In genomic region chr13:115676836-115677235, GRCm38 (mm10) we compare ENCODE assay signal across 28 mouse cellular contexts.
DNase-seq lines count a peak whose midpoint lies in the region; ATAC-seq and TF ChIP-seq lines count a peak whose summit lies in the region.
"Had no signal": no experiment of that assay in that cellular context is flagged by ENCODE, and none has a peak within 500 bp of the region (broad histone marks: within the 10 kb centered on the region; RNA-seq: fewer than 3 reads in every experiment).

No protein-coding gene starts in this region.

- no peaks in the 10 kb centered on the region for H3K4me1 ChIP-seq in forebrain, embryonic 14.5 days (ENCODE audit: control insufficient read depth, insufficient read depth, low read length)
- H3K4me1 ChIP-seq in forebrain, postnatal 0 days (ENCODE audit: insufficient read depth), result no peaks in the 10 kb centered on the region
- H3K4me1 ChIP-seq in hindbrain, embryonic 16.5 days (ENCODE audit: control insufficient read depth, insufficient read depth, low read depth, low read length), result no peaks in the 10 kb centered on the region
- H3K4me1 ChIP-seq in hindbrain, embryonic 13.5 days (replicated peaks), result peaks cover 4% of the 10 kb centered on the region; the same call in 1 of the 2 replicates
- H3K4me1 ChIP-seq in neural tube, embryonic 12.5 days, result 0 out of 2 replicates have a peak, but pooled peaks cover 5% of the 10 kb centered on the region
- H3K4me1 ChIP-seq: embryonic facial prominence, embryonic 10.5 days; embryonic facial prominence, embryonic 13.5 days; heart, embryonic 10.5 days; heart, embryonic 13.5 days had no signal

- H3K4me2 ChIP-seq in forebrain, embryonic 14.5 days (ENCODE audit: low read length), result no peak overlapping the region
- H3K4me2 ChIP-seq in forebrain, postnatal 0 days (ENCODE audit: low read depth), result no peak overlapping the region
- H3K4me2 ChIP-seq in hindbrain, embryonic 16.5 days (ENCODE audit: low read length), result no peak overlapping the region
- no peak overlapping the region for H3K4me2 ChIP-seq in hindbrain, embryonic 13.5 days
- H3K4me2 ChIP-seq in neural tube, embryonic 12.5 days (replicated peaks), result no peak overlapping the region
- H3K4me2 ChIP-seq: embryonic facial prominence, embryonic 13.5 days; heart, embryonic 13.5 days had no signal

- peak; percentile 36 for DNase-seq in forebrain, embryonic 14.5 days (ENCODE audit: low spot score)
- DNase-seq in forebrain, postnatal 0 days, result no peak
- DNase-seq in neural tube, embryonic 10.5 days (ENCODE audit: extremely low spot score, low spot score), result no peak
- DNase-seq in retina, postnatal 1 day, result peak; percentile 45
- no peak for DNase-seq in frontal cortex, postnatal 36 days (ENCODE audit: low spot score in 2 of 2)
- DNase-seq: adrenal gland, adult 2 months; adrenal gland, postnatal 14 days; cerebellum, adult 11-12 months; cerebellum, adult 8-10 months; cerebellum, postnatal 10 days; cerebellum, postnatal 36 days; embryo, embryonic 11 days; gastrocnemius, postnatal 10 days; gastrocnemius, postnatal 36 days; heart, adult 2 months; heart, postnatal 14 days; heart, postnatal 4 days had no signal

- ATAC-seq in forebrain, embryonic 14.5 days, result no peak
- no peak for ATAC-seq in forebrain, postnatal 0 days
- ATAC-seq in hindbrain, embryonic 16.5 days, result 0 out of 2 replicates have a peak, but pooled peaks have one; percentile 27
- no peak for ATAC-seq in hindbrain, embryonic 13.5 days (ENCODE audit: low FRiP score)
- peak; percentile 31; the same call in 1 of the 2 replicates for ATAC-seq in neural tube, embryonic 12.5 days (ENCODE audit: low FRiP score, low read depth)
- ATAC-seq: CD4-positive, CD25-positive, alpha-beta regulatory T cell, adult 4 months; hindbrain, postnatal 0 days; intestine, postnatal 0 days had no signal

- WGBS in forebrain, embryonic 14.5 days, result 16% methylated on average over 5 of the region's 5 CpGs
- 20% methylated on average over 5 of the region's 5 CpGs for WGBS in forebrain, postnatal 0 days
- WGBS in hindbrain, embryonic 16.5 days, result 27% methylated on average over 5 of the region's 5 CpGs
- WGBS in hindbrain, embryonic 13.5 days, result 30% methylated on average over 5 of the region's 5 CpGs
- WGBS in neural tube, embryonic 12.5 days, result 22% methylated on average over 5 of the region's 5 CpGs

- no peaks in the 10 kb centered on the region for H3K36me3 ChIP-seq in forebrain, embryonic 14.5 days (ENCODE audit: control insufficient read depth, insufficient read depth, low read length)
- no peaks in the 10 kb centered on the region for H3K36me3 ChIP-seq in forebrain, postnatal 0 days (ENCODE audit: insufficient read depth)
- no peaks in the 10 kb centered on the region for H3K36me3 ChIP-seq in hindbrain, embryonic 16.5 days (ENCODE audit: control insufficient read depth, insufficient read depth, low read length)
- no peaks in the 10 kb centered on the region for H3K36me3 ChIP-seq in hindbrain, embryonic 13.5 days
- no peaks in the 10 kb centered on the region for H3K36me3 ChIP-seq in neural tube, embryonic 12.5 days
- H3K36me3 ChIP-seq: embryonic facial prominence, embryonic 10.5 days; embryonic facial prominence, embryonic 13.5 days; heart, embryonic 10.5 days; heart, embryonic 13.5 days had no signal

- H3K4me3 ChIP-seq in forebrain, embryonic 14.5 days (ENCODE audit: low read depth, low read length), result no peak overlapping the region
- no peak overlapping the region for H3K4me3 ChIP-seq in forebrain, postnatal 0 days (ENCODE audit: low read depth, low read length)
- no peak overlapping the region for H3K4me3 ChIP-seq in hindbrain, embryonic 16.5 days (ENCODE audit: low read length)
- no peak overlapping the region for H3K4me3 ChIP-seq in hindbrain, embryonic 13.5 days
- no peak overlapping the region for H3K4me3 ChIP-seq in neural tube, embryonic 12.5 days
- H3K4me3 ChIP-seq: embryonic facial prominence, embryonic 10.5 days; embryonic facial prominence, embryonic 13.5 days; erythroblast, embryonic 14.5 days; heart, adult 2 months; heart, embryonic 10.5 days; heart, embryonic 13.5 days had no signal

- no peak for TF ChIP-seq CTCF in forebrain, postnatal 0 days (IDR thresholded peaks at IDR 0.05; ENCODE audit: low read depth)

- H3K9me3 ChIP-seq in forebrain, embryonic 14.5 days (replicated peaks; ENCODE audit: control insufficient read depth, low read length), result no peaks in the 10 kb centered on the region
- H3K9me3 ChIP-seq in forebrain, postnatal 0 days (ENCODE audit: low read length), result no peaks in the 10 kb centered on the region
- H3K9me3 ChIP-seq in hindbrain, embryonic 16.5 days (ENCODE audit: control insufficient read depth, low read length), result no peaks in the 10 kb centered on the region
- no peaks in the 10 kb centered on the region for H3K9me3 ChIP-seq in hindbrain, embryonic 13.5 days
- H3K9me3 ChIP-seq in neural tube, embryonic 12.5 days, result no peaks in the 10 kb centered on the region
- H3K9me3 ChIP-seq: embryonic facial prominence, embryonic 10.5 days; embryonic facial prominence, embryonic 13.5 days; heart, embryonic 10.5 days; heart, embryonic 13.5 days had no signal

- no peak overlapping the region for H3K27ac ChIP-seq in forebrain, embryonic 14.5 days (ENCODE audit: low read depth, low read length)
- no peak overlapping the region for H3K27ac ChIP-seq in forebrain, postnatal 0 days (ENCODE audit: low read depth, low read length)
- no peak overlapping the region for H3K27ac ChIP-seq in hindbrain, embryonic 16.5 days (ENCODE audit: low read depth, low read length)
- no peak overlapping the region for H3K27ac ChIP-seq in hindbrain, embryonic 13.5 days
- H3K27ac ChIP-seq in neural tube, embryonic 12.5 days, result no peak overlapping the region
- H3K27ac ChIP-seq: embryonic facial prominence, embryonic 10.5 days; embryonic facial prominence, embryonic 13.5 days; heart, adult 2 months; heart, embryonic 10.5 days; heart, embryonic 13.5 days; hindbrain, postnatal 0 days had no signal

- H3K27me3 ChIP-seq in forebrain, embryonic 14.5 days (replicated peaks; ENCODE audit: control insufficient read depth, insufficient read depth, low read length), result peaks cover 4% of the 10 kb centered on the region; the same call in 1 of the 2 replicates
- no peaks in the 10 kb centered on the region; the same call in 1 of the 2 replicates for H3K27me3 ChIP-seq in forebrain, postnatal 0 days (ENCODE audit: insufficient read depth, low read length)
- peaks cover 20% of the 10 kb centered on the region for H3K27me3 ChIP-seq in hindbrain, embryonic 16.5 days (replicated peaks; ENCODE audit: control insufficient read depth, insufficient read depth, low read length)
- peaks cover 60% of the 10 kb centered on the region for H3K27me3 ChIP-seq in hindbrain, embryonic 13.5 days
- peaks cover 19% of the 10 kb centered on the region for H3K27me3 ChIP-seq in neural tube, embryonic 12.5 days (replicated peaks)
- H3K27me3 ChIP-seq: embryonic facial prominence, embryonic 13.5 days; heart, embryonic 13.5 days had no signal

- H3K9ac ChIP-seq in forebrain, embryonic 14.5 days (ENCODE audit: low read length), result no peak overlapping the region
- H3K9ac ChIP-seq in forebrain, postnatal 0 days, result no peak overlapping the region
- H3K9ac ChIP-seq in hindbrain, embryonic 16.5 days (ENCODE audit: low read depth, low read length), result no peak overlapping the region
- no peak overlapping the region for H3K9ac ChIP-seq in hindbrain, embryonic 13.5 days
- H3K9ac ChIP-seq in neural tube, embryonic 12.5 days, result no peak overlapping the region
- H3K9ac ChIP-seq: embryonic facial prominence, embryonic 13.5 days; heart, embryonic 13.5 days had no signal

Comparison
In these comparisons a context has a peak if more than half of its experiments do, and no peak if none do; other contexts are left out.
1. ATAC-seq: peak in hindbrain, embryonic 16.5 days (single experiment) and neural tube, embryonic 12.5 days (single experiment); none in forebrain, embryonic 14.5 days (single experiment), forebrain, postnatal 0 days (single experiment) and hindbrain, embryonic 13.5 days (single experiment).
2. DNase-seq: peak in forebrain, embryonic 14.5 days (single experiment) and retina, postnatal 1 day (single experiment); none in forebrain, postnatal 0 days (single experiment), neural tube, embryonic 10.5 days (single experiment) and frontal cortex, postnatal 36 days (0 of 2).